Mouse (Mus musculus): ENCODE measurements around the gene Psma6.

DNA sequence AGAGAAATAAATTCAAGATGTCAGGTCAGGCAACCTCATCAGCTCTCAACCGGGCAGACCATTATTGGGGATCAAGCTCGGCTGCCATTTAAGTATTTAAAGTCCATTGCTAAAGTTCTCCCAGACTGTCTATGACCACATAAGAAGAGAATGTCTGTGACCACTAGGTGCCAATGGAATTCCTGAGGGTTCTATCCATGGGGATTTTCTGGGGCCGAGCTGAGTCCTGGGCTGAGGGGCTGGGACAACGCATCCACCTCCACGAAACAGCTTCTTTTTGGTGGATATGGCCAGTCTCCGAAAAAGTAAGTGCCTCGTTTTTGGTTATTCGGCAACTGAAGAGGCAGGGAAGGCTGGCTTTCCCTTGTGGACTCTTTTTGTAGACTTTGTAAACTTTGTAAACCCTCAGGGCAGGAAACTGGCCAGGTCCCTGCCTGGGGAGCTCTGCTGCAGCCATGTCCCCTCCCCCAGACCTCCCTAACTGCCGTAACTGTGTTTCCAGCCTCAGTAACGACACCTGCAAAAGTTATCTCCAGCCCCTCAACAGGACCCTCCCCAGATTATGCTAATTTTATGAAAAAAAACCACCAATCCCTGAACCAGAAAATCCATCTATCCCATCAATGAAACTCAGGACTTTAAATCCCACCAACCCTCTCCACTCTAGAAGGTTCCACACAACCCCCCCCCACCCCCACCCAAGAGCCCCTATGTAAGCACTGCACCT is at the start of gene Psma6:
- no peak for TF ChIP-seq CTCF (IDR thresholded peaks at IDR 0.05; ENCODE audit: low read depth)
- TF ChIP-seq EP300 (optimal IDR thresholded peaks at IDR 0.05) = no peak

All from stomach, postnatal 0 days (tissue).